Mouse (Mus musculus): Measurements from ENCODE around the gene Ube3b.

The Ube3b gene

DNA sequence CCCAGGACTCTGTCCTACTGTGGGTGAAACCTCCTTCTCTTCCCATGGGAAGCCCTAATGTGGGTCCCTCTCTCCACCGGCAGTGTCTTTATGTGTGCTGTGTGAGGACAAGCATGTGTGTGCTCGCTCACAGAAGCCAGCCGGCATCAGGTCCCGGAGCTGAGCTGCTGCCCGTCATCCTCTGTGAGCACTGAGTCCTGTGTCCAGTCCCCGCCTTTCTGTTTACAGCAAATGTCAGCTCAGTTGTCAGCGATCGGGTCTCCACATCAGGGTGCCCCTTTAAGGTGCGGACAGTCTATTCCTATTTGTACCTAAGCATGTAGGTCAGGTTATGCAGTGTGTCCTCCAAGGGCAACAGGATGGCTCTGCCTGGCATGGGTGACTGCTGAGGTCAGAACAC lies 6.8 kb upstream of the Ube3b start:
- no peak for ATAC-seq (ENCODE audit: low TSS enrichment)

- ATAC-seq (ENCODE audit: low TSS enrichment): no peak
Measured at GRCm38 (mm10) chr5:114374409-114375213, 5.8 kb upstream of the Ube3b start.

DNA sequence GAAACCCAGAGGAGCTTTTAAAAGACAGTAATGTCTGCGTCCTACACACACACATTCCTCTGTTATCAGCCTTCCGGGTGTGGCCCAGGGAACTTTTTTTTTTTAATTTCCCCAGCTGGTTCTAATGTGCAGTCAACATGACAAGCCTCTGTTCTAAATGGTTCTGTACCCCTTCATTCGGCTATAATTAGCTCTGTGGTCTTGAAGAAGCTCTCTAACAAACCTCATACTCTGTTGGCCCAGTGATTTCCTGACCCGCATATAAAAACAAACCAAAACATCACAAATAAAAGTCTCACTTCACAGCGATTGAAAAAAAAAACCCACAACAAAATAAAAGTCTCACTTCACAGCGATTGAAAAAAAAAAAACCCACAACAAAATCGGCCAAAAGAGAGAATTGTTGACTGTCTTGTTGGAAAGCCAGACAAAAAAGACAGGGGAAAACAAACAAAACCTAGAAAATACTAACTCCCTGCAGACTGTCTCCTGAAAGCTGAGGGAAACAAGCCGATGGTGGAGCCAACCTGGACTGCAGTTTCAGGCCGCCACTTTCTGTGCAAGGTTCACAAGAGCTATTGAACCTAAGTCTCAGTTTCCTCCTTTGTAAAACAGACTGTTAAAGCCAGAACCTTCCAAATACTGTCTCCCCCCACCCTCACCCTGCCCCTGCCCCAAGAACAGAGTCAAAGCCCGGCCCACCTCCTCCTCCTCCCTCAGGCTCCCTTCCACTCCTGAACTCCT lies 2.1 kb upstream of the Ube3b start:
- ATAC-seq (ENCODE audit: low TSS enrichment): no peak

DNA sequence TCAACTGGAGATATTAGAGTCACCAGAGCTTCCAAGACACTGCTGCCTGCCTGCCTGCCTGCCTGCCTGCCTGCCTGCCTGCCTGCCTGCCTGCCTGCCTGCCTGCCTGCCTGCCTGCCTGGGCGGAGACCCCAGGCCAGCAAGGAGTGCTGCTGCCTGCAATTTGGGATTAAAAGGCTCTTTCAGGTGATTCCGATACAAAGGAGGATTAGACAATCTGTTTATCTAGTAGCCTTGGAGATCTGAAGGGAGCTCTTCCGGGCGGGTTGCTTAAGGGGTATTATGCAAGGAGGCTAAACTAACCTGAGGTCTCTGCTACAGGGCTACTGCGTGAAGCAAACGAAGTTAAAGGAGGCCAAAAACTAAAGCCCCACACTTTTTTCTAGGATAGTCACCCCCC lies 1.5 kb upstream of the Ube3b start:
- no peak for ATAC-seq (ENCODE audit: low TSS enrichment)

DNA sequence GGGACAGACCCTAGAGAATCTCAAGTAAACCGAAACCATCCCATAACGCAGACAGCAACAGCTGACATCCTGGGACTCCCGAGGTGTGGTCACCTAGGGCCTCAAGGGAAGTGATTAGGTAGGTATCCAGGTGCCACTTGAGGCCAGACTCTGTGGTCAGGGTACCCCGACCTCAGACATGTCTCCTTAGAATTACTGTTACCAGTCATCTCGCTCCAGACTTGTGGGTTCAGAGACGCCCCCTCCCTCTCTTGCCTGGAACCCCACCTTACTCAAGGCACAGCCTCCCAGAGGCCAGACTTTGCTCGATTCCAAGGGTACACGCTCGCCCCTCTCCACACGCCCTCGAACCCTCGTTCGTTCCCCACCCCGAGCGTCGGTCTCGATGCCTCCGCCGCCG lies 644 bp upstream of the Ube3b start:
- ATAC-seq (ENCODE audit: low TSS enrichment): 0 out of 2 replicates have a peak, but pooled peaks have one; percentile 7

GRCm38 (mm10) chr5:114381013-114381351 lies 575 bp downstream of the Ube3b start:
- ATAC-seq (ENCODE audit: low TSS enrichment): peak; percentile 36; the same call in 1 of the 2 replicates

DNA sequence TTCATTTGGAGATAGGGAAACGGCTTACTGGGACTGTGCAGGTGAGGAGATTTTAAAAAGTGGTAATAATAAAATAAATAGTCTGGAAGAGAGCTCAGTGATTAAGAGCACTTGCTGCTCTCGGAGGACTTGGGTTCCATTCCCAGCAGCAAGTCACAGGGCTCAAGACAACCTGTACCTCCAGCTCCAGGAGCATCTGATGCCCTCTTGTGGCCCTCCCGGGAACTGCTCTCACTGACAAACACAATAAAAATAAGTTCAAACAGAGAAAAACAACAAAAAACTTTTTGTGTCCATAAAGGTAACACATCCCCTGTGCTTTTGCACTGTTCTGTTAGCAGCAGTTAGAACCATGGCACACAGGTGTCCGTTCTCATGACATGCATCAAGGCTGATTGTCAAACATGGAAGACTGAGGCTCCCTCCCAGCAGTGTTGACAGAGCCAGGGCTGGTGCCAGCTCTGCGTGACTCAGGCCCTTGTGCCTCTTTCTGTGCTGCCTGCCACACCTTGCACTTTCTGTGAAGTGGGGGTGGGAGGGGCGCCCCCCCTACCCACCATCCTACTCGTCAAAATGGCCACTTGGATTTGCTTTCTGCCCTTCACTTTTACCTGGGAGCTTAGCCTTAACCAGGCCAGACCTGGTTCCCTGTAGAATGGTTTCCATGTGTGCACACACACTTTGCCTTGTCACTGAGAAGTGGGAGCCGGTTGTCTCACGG lies 2.9 kb downstream of the Ube3b start:
- no peak for ATAC-seq (ENCODE audit: low TSS enrichment)

DNA sequence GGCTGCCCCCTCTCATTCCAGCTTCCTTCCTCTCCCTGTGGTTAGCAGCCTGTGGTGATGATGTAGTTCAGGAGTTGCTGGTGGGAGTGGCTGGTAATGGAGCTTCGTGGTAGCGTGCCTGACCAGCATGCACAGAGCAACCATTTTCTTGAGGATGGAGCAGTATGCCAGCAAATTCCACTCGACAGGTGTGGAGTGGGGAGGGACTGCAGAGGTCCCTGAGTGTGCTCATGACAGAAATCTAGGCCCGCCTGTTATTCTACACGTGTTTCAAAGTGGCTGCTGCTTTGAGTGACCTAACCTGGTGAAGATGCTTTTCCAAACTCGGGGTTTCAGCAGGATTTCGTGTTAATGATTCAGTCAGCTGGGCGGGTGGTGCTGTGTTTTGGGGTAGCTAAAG lies 4.0 kb downstream of the Ube3b start:
- no peak for ATAC-seq (ENCODE audit: low TSS enrichment)

DNA sequence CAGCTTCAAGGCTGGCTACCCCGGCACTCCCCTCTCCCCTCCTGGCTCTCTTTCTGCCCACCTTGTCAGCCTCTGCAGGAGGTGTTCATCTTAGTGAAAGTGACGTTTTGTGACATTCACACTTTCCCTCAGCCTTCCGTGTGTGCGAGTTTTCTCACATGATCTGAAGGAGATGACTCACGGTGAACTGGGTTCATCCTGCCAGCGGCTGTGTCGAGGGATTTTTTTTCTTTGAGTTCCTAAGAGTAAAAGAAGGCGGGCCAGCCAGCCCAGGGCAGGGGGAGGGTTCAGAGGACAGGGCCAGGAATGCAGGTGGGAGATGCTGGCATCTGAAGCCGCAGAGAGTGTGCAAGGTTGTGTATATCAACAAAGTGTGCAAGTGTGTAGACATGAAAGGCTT lies 12.8 kb downstream of the Ube3b start:
- ATAC-seq (ENCODE audit: low TSS enrichment): peak; percentile 47; the same call in 1 of the 2 replicates

DNA sequence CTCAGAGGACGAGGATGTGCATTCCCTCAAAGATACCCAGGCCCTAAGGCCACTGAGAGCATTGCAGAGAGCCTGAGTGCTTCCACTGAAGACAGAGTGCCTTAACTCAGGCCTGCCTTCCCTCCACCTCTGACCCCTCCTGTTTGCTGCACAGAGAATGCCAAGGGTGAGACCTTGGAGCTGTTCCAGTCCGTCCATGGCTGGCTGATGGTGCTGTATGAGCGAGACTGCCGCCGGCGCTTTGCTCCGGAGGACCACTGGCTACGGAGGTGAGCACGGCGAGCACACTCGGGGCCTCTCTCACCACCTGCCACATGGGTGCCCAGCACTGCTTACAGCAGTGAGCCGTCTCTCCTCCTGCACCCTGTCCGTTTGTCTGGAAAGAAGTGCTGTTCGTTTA lies 26.2 kb downstream of the Ube3b start:
- ATAC-seq (ENCODE audit: low TSS enrichment): no peak

DNA sequence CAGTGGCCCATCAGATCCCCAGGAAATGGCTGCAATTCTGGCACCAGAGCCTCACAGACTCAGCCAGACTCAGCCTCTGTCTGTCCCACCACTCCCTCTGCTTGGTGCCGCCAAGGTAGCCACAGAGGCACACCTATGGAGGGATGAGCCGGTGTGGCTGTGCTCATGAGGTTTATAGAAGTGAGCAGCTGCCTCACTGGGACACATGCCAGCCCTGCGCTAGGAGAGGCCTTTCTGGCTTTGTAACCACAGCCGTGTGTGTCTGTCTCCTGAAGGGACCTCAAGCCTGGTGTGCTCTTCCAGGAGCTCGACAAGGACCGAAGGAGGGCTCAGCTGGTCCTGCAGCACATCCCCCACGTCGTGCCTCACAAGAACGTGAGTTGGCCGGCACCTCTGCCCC lies 26.9 kb downstream of the Ube3b start:
- no peak; the same call in 1 of the 2 replicates for ATAC-seq (ENCODE audit: low TSS enrichment)

- ATAC-seq (ENCODE audit: low TSS enrichment): no peak
Measured at GRCm38 (mm10) chr5:114407810-114408209, 27.4 kb downstream of the Ube3b start.

DNA sequence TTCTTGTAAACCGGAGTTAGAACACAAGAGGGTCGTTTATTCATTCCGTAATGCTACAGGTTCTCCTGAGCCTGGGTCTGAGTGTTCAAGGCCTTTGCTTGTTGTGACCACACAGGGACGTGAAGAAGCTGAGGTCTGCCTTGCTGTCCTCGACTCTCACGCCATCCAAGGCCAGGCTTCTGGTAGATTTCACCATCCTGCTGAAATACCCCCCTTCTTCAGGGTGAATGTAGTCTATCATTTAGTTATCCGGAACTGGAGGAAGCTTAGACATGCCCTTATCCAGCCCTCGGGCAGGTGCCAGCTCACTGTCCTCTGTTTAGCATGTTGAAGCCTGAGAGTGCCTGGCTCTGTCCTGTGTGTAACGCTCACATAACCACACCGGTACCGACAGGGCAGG lies 28.4 kb downstream of the Ube3b start:
- ATAC-seq (ENCODE audit: low TSS enrichment): no peak

DNA sequence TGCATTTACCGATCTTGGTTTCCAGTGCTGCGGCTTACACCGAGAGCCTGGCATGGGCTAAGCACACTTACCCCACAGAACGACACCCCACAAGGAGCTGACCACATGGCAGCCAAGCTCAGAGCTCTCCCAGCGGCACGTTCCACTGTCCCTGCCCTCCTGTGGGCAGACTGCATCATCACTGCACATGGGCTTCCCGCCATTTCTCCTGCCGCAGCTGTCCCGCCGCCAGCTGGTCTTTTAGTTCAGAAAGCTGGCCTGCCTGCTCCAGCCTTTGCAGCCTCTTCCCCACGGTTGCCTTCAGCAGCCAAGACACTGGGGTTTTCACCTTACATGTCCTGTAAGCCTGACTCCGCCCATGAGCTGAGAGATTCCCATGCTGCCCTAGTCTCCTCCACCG lies 30.0 kb downstream of the Ube3b start:
- no peak for ATAC-seq (ENCODE audit: low TSS enrichment)

- no peak for ATAC-seq (ENCODE audit: low TSS enrichment)
Measured at GRCm38 (mm10) chr5:114412361-114412998, 32.1 kb downstream of the Ube3b start.

GRCm38 (mm10) chr5:114413067-114413735 lies 32.8 kb downstream of the Ube3b start:
- ATAC-seq (ENCODE audit: low TSS enrichment): no peak

GRCm38 (mm10) chr5:114415606-114416005 lies 35.2 kb downstream of the Ube3b start:
- no peak for ATAC-seq (ENCODE audit: low TSS enrichment)

GRCm38 (mm10) chr5:114416855-114417254 lies 36.4 kb downstream of the Ube3b start:
- ATAC-seq (ENCODE audit: low TSS enrichment): peak; percentile 48; the same call in 1 of the 2 replicates

GRCm38 (mm10) chr5:114418541-114418940 lies 38.1 kb downstream of the Ube3b start:
- no peak for ATAC-seq (ENCODE audit: low TSS enrichment)

- no peak for ATAC-seq (ENCODE audit: low TSS enrichment)
Measured at GRCm38 (mm10) chr5:114421561-114422298, 41.3 kb downstream of the Ube3b start.

DNA sequence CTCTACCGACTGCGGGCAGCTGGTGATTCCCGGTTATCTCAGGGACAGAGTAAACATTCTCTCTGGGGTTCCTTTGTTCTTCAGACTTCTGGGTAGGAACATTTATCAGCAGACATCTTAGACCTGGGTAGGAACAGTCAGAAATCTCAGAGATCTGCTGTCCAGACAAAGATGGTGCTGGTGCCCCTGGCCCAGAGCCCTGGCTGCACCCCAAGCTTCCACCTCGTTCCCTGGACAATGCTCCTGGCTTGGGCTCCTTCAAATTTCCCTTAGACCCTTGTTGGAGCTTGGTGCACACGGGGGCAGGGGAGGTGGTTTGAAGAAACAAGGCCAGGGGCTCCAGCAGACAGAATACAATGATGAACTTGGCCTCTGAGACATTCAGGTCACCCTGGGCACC lies 42.2 kb downstream of the Ube3b start:
- ATAC-seq (ENCODE audit: low TSS enrichment): no peak
